Mouse (Mus musculus) kidney, postnatal 14 days (tissue): Measurements from ENCODE around the gene Alyref.
A peak's percentile ranks its signal among the peaks of the same experiment; 100 is the strongest.

Experiments used
- DNase-seq: peaks from one replicate; pipeline ENCODE4 v3.0.0; 2022; ENCODE audit warnings: mixed read lengths

Alyref gene

DNA sequence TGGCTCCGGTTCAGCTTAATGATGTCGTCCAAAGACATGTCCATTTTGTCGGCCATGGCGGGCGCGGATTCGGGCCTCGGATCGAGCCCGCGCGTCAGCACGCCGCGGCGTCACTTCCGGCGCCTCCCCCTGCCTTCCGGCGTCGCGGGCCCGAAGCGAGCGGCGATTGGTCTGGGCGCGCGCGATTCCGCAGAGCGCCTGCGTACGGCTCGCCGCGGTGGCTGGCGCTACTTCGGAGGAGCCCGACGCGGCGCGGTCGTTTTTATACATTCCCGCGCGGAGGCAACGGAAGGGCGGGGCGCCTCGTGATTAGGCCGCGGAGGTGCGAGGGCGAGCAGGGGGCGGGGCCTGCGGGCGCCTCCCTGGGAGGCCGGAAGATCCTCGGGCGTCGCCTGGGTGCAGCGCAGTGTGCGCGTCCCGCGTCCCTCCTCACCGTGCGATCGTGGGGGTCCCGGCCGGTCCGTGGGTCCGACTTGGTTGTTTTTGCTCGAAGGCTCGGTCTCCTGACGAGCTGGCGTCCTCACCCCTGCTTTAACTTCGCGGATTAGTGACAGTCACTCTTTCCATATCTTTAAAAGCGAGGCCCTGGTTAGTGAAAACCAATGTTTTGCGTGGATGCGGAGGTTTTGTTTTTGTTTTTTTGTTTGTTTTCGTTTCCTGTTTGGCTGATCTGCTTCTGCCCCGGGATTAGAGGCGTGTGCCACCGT is at the start of gene Alyref, which contains the start of gene Anapc11:
Alyref (minus strand) TSS at position 83 of the 707 bp plus-strand sequence.
Anapc11 (plus strand) TSS at position 139 of the 707 bp plus-strand sequence.
- DNase-seq = peak; percentile 97

DNA sequence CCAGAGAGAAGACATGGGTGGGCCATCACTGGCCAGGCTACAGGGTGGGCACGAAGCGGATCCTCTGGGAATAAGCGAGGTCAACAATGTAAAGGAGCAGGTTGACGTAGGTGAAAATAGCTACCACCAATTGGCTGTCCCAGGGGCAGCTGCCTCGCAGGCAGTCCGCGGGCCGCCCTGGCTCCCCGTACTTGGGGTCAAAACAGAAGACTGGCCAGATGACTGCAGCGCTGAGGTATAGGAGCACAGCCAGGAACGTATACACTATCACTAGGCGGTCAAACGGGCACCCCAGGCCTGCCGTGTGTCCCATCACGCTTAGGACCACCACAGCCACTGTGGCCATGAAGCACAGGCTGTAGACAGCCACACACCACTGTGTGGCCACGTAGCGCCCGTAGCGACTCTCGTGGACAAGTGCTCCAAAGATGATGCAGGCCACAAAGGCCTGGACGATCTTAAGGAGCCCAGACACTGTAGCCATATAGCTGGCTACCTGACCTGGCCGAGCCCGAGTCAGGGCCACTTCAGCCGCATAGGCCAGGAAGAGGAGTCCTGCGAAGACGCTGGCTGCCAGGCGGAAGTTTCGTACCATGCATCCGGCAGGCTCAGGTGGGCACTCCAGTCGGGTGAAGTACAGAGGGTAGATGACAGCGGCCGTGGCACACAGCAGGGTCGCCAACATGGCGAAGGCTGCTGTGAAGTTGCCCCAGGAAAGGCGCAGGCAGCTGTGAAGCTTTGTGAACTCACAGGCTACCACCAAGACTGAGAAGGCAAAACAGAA is 49.1 kb upstream of the Alyref start:
- DNase-seq = no peak

DNA sequence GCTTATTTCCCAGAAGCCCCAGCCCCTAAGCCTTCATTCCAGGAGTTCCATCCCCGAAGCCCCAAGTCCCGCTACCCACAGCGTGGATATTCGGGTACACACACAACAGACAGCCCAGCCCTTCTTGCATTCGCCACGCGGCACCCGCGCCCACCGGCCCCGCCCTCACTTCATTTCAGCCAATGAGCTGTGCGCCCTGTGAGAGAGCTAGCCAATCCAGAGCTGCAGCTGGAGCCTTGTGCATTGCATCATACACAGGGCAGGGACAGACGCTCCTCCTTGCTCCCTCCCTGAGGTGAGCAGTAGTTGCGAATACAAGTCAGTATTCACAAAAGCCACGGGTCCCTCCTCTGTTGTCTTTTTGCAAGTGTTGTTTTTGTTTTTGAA is 45.4 kb upstream of the Alyref start, which contains the start of gene Pycr1:
Pycr1 (minus strand) TSS at position 169 of the 387 bp plus-strand sequence.
- DNase-seq = peak; percentile 95

DNA sequence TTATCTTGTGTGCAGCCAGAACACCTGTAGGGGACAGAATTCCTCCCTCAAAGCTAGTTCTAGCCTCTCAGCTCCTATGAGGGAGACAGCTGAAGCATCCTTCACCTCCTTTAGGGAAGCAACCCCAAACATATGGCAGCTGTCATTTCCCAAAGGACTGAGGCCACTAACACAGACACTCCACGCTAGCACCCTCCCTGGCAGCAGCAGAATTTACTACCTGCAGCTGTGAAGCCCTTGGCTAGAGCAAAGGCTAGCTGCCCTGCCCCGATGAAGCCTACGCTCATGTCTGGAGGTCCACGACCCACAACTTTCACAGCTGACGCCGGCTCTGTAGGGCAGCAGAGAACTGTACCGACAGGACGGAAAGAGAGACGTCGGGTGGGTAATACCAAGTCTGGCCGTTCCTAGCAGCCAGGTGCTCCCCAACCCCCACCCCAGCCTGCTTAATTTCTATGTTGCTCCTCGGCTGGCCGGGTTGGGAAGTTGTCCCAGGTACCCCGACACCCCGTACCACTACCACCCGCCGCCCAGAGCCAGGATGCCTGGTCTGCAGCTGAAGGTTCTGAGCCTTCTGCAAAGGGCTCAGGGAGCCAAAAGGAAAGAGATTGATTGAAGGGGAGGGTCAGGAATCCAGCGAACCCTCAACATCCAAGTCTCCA is 44.9 kb upstream of the Alyref start:
- DNase-seq = no peak

DNA sequence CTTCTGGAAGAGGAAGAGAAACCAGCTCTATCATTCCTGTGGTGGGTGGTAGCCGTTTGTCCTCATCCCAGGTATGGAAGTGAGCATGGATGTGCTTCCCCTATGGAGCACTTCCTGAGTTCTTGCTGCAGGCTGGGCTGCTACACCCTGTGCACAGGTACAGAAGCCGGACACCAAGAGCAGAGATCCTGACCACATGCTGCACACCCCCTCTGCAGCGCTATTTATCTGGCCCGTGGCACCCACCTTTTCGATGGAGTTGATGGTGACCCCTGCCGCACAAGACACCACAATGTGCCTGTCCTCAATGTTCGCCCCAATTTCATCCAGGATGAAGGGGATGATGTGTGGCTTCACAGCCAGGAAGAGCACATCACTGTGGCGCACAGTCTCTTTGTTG is 43.7 kb upstream of the Alyref start:
- DNase-seq = no peak

DNA sequence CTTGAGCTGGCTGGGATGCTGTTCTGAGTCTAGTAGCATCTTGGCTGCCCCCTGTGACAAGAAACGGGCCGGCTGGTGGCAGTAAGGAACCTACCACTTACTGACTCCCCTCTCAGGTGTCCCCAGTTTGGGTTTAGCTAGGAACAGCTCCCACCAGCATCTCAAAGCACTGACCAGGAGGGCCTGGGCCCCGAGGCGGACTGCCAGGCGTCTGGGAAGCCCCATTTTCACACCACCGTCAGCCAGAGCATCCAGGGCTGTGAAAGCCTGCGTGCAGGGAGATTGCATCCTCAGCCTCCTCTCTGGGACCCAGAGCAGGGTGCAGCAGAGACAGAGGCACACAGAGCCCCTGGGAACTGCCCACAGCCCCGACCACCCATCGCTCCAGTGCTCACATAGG is 43.1 kb upstream of the Alyref start:
- peak; percentile 0 for DNase-seq

DNA sequence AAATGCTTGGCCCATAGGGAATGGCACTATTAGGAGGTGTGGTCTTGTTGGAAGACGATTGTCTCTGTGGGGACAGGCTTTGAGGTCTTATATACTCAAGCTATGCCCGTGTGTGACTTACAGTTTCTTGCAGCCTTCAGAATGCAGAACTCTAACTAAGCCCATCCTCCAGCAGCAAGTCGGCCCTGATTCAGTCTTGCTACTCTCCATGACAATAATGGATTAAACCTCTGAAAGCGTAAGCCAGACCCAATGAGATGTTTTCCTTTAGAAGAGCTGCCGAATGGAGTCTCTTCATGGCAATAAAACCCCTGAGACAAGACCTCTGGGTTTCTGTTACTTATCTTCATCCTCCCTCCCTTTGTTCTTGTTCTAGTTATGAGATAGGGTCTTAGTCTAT is 36.6 kb upstream of the Alyref start:
- DNase-seq = no peak

DNA sequence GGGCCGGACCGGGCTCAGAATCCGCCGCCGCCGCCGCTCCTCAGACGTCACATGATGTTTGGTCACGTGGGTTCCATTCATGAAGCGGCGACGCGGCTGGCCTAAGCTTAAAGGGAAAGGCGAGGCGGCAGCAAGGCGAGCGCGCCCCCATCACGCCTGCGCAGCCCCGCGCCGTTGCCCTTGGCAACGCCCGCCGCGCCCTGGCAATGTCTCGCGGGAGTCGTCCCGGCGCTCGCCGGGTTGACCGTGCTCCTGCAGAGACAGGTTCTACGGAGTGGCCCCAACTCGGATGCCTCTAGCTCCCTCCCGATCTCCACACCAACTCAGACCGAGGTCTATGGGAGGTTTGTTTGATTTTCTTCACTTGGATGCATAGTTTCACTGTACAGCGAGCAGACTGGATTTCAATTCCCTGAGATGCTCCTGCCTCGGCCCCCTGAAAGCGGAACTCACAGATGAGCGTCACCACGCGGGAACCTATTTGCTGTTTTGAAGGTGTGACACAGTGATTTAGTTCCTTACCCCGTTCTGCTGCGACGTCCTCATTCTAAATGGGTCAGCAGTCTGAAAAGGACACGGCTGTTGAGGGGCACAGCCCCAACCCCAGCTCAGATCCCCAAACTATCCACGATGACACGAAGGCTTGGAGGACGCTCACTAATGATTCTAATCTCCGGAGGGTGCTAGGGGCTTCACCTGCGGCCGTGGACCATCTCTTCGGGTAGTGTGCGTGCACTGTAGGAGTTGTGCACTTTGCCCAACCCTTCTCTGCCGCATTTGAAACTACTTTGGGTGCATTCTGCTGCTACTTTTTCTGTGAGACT is 35.6 kb upstream of the Alyref start, which contains the start of gene Mafg:
Mafg (minus strand) TSS at position 81 of the 824 bp plus-strand sequence.
- DNase-seq = peak; percentile 97

DNA sequence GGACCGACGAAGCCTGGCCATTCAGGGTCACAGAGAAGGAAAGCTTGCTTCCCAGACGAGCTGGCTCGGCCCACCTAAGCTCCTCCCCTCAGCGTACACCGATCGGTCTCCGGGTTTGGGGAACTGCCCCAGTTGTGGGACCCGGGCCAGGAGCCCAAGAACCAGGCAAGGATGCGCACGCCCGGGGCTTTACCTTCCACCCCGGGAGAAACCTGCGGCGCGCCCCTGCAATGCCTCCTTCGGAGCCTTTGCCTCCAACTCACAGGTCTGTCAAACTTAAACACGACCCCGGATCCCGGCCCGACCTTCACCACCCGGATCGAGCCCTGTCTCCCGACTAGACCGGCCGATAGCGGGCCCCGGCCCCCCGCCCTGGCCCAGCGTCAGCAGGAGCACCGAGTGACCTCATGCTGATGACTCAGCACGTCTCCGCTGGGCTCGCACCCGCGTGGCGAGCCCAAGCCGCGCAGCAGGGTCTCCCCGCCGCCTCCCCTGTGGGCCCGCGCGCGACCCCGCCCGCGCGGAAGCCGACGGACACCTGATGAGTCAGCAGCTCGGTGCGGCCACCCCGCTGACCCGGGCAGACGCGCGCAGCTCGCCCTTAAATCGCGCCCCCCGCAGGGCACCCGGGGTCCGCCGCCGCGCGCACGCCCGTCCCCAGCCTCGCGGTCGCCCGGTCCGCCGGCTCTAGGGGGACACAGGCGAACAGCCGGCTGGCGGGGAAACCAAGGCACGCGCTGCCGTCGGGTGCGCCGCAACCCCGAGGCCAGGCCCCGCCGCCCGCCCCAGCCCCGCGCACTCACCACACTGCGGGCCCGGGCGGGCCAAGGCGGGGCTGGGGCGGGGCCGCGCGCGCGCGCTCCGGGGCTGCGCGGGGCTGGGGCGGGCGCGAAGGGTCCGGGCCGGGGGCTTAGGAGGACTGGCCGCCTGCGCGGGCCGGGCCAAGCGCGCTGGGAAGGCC is 34.7 kb upstream of the Alyref start:
- peak; percentile 86 for DNase-seq

DNA sequence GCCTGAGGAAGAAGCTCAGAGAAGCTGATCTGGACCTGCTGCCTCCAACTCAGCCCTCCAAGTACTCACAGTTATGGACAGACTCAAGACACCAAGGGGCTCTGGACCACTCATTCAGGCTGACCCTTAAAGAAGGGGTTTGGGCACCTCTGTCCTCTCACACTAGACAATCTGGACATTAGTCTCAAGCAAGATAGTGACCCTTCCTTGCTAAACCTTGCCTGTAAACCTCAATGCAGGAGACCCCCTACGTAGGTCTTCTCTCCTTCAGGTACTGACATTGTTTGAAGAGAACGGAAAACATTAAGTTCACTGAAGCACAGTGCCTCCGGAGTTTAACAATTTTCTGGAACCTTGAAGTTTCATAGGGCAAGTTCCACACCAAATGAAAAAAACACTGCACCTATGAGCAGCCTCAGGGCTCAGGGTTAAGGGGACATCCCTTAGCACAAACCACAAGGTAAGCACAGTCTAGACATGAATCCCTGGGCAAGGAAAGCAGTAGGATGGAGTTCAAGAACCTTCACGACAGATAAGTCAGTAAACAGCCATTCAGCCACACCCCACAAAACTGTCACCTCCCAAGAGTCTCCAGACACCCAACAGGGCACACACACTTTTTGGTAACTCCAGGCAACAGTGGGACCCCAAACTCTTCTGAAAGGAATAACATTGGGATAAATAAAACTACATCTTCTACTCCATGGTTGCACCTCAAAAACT is 33.7 kb upstream of the Alyref start:
- DNase-seq = peak; percentile 7

DNA sequence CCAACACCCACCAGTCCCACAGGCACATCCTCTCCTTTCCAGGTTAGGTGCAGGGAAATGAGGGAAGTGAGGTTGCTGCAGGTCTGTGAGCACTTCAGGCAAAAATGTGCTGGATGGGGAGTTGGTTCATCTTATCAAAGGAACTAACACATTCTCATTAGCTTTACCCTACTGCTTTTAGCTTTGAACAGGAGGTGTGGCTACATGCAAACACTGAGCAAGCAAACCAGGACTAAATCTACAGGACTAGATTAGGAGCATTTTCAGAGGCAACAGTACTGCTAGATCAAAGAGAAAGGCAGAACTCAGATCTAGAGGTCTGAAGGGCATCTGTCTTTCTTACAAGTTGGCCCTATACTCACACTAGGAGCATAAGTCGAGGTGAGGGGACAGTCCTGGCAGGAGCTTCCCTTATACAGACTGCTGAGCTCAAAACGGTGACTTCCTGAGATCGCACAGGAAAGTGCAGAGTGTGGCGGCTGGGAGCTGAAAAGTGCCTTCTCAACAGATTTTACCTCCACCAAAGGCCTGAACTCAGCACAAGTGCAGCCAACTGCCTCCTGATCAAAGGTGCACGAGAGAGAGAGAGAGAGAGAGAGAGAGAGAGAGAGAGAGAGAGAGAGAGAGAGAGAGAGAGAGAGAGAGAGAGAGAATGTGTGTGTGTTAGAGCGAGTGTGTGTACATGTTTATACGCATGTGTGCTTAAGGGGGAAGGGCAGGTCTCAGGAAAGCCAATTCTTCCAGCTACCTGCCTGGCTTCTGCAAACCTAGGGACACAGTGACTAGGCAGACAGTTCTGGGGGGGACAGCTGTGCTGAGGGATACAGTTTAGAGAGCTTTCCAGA is 32.9 kb upstream of the Alyref start:
- peak; percentile 67 for DNase-seq

DNA sequence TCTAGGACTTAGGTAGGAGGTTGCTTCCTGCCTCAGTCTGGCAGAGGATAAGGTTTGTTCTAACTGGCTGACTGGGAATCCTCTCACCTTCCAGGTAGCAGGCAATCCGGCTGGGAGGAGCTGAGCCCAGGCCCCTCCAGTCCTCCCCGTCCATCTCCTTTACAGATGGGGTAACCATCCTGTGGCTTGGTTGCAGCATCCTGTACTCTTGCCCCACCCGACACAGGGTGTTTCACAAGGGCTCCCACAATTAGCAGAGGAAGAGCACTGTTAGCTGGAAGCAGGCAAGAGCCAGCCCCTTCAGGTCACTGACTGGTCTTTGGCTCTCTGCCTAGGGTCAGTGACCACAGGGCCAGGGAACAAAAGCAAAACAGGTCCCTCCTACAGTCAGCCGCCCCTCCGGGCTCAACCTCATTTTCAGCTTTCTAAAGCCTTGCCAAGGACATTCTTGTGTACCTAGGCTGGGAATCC is 32.3 kb upstream of the Alyref start:
- DNase-seq = peak; percentile 86

DNA sequence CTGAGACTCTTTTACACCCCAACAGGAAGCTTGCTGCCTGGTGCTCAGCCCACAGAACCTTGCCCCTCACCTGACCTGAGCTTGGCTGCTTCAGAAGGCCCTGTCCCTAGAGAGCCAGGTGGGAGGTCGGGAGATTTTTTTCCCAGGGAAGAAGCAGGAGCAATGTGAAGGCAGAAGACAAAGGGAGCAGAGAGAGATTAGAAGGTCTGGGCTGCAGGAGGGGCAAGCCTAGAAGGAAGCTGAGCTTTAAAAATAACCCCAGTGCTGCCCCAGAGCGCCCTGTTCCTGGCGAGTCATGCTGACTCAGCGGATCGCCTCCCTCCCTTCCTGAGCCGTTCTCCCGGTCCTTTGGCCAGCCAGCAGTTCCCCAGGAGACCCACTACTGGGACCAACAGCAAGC is 31.7 kb upstream of the Alyref start:
- peak; percentile 67 for DNase-seq

DNA sequence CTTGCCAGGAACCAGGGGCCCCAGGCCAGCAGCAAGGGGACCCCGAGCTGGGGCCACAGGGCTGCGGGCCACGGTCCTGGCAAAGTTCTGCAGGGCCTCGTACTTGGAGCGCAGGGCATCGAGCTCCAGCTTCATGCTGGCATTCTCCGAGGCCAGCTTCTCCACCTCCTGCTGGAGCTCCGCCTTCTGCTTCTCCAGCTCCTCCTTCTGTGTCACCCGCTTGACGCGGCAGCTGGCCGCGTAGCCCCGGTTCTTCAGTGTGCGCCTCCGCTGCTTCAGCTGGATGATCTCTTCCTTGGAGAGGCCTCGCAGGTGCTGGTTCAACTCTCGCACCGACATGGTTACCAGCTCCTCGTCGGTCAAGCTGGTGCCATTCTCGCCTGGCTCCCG is 31.2 kb upstream of the Alyref start:
- peak; percentile 53 for DNase-seq

DNA sequence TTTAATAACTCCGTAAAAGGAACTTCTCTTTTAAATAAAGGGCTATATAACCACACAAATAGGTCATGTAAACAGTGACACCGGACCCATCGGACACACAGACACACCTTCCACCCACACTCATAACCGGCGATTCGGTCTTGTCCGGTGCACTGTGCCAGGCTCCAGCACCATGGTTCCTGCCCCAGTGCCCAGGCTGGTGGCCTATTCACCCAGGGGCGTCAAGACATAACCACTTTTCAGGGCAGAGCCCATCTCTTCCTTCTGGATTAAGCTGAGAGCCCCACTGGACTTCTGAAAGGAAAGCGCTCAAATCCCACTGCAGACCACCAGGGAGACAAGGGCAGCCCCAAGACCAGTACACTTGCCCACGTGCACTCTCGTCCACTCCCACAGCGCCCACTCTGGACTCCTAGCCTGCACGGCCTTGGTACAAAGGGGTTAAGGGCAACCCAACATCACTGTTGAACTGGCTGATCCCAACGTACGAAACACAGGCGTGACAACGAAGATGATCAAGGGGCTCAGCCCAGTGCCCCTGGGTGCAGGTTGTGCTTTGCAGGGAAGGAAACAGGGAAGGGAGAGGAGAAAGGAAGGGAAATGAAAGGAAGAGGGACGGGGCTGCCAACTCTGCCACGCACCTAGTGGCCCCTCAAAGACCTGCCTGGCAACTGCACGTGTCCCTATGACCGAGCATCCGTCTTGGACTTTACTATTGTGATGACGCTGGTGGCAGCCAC is 30.6 kb upstream of the Alyref start:
- DNase-seq = peak; percentile 6

DNA sequence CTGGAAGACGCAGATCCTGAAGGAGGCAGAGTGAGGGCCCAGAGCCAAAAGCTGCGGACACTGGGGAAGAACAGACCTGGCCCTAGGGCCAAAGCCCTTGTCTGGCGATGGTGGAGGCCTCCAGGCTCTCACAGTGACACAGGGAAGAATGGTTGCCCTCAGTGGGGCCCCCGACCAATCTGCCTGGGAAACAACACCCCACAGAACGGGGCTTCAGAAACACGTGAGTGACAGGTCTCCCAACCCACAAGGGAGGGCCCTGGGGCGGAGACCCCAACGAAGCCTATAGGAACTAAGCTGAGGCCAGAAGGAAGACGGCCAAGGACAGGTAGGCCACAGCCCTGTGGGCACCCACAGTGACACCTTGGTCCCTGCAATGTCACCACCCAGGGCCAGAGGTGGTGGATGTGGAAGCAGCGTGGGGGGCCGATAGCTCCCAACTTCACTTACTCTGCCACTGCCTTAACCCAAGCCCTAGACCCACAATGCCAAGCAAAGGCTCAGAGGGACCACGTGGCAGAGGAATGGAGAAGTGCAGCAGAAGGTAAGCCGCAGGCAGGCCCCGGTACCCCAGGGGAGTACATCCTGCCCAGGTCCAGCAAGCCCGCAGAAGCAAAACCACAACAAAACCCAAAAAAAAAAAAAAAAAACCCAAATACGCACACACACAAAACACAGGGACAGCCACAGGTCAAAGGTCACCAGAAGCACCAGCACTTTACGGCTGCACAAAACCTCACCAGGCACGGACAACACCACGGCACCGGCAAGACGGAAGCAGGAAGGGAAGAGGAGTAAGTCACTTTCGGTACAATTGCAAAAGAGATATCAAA is 29.5 kb upstream of the Alyref start:
- DNase-seq = peak; percentile 20

DNA sequence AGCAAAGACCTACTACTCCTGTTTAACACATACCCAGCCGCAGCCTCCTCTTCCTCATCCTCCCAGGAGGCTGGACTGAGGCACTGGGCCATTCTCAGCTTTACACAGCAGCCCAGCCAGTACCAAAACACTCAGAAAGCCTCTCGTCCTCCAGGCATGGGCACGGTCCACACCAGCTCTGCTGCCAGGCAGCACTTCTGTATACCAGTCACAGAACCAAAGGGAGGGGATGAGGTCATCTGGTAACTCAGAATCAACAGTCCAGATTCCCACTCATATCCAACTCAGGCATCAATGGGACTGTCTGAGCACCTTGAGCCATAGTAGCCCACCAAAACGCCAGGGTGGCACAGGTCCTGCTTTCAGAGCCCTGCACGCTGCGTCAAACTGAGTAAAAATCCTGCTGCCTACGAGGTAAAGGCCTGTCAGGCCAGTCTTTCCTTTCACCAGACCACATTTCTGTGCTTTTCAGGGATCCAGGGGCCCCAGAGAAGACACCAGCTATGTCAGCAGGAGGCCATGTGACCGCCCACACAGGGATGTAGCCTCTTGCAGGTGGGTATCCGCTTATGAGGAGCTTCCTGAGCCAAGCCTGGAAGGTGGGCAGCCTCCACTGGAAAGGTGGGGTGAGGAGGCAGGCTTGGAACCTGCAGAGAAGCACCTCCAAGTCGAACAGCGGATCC is 28.8 kb upstream of the Alyref start:
- DNase-seq = no peak
